Mouse (Mus musculus) brain, embryonic 14.5 days (tissue): ENCODE data around the gene Tmpo.

ENCODE experiments used
- CTCF ChIP-seq: fragments of 200-500 bp; IDR thresholded peaks from 2 replicates; pipeline ENCODE4 v1.5.1; 2012; ENCODE audit warnings: inconsistent platforms, mild to moderate bottlenecking, moderate library complexity, borderline replicate concordance; ENCODE audit not compliant: insufficient read depth, insufficient read length; ENCODE audit errors: extremely low read depth
- POLR2A ChIP-seq: fragments of 200-500 bp; IDR thresholded peaks from 2 replicates; pipeline ENCODE4 v1.6.1; 2012; ENCODE audit warnings: mild to moderate bottlenecking, inconsistent platforms, borderline replicate concordance; ENCODE audit not compliant: poor library complexity, insufficient read depth, insufficient read length, severe bottlenecking; ENCODE audit errors: extremely low read depth

- TF ChIP-seq CTCF = no peak
- no peak for TF ChIP-seq POLR2A
Measured at GRCm38 (mm10) chr10:91165850-91166249, 15.3 kb downstream of the Tmpo start.
